Mouse (Mus musculus): ENCODE data around the gene Arhgap20.

Gene Arhgap20

DNA sequence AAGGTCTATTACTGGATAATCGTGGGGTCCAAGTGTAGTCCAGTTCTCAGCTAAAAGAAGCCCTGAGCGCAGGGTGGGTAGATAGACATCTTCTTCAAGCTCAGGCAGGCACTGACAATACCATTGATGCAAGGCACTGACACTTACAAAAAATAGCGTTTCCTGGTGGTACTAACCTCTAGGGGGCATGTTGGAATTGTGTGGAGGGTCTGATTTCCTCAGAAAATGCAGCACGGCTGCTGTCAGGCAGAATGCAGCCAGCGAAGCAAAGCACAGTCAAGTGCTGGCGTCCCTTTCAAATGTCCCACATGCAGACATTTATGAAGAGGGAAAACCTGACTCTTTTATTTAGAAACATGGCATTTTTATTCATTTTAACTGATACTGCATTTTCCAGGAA is 22.2 kb downstream of the Arhgap20 start:
- ChIA-PET POLR2A (no interaction called here), CTCF (interaction anchor here in 2 of 4 experiments (0.6 to 0.9 kb wide), 2 partner anchors 132 to 204 kb away, joined by 3 to 4 read pairs; no protein-coding TSS in a partner anchor)

DNA sequence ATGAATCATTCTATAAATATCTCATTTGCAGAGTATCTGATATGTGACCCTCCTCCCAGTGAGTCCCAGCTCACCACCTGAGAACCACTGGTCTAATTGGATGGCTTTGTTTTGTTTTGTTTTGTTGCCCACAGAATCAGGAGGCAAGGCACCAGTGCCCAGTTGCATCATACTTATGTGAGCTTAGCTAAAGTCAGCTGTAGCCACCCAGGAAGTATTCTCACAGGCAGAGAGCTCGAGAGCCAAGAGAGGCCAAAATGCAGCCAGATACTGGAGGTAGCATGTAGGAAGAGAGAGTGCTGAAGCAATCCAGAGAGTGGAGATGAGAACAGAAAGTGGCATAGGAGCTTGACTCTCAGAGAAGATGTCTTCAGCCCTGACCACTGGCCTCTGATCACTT is 23.3 kb downstream of the Arhgap20 start:
- ChIA-PET CTCF (no interaction called here), POLR2A (no interaction called here)

DNA sequence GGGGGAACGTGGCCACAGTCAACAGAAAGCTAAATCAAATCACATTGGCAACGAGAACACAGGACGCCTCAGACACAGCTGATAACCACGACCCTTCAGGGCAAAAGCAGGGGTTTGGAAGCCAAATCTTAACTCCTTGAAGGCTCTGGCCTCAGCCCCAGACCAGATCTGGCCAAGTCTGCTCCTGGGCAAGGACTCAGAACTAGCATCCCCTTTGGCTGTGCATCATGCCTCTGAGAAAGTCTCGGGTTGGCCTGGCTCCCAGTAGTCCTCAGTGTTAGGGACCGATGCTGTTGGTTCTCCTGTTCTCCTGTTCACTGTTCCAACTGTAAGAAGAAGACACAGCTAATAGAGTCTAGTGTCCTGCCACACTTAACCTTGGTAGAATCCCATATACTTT is 30.1 kb downstream of the Arhgap20 start:
- ChIA-PET POLR2A (no interaction called here), CTCF (interaction anchor here in 1 of 4 experiments (0.7 kb wide), 1 partner anchor 115 kb away, joined by 3 read pairs; no protein-coding TSS in a partner anchor)

DNA sequence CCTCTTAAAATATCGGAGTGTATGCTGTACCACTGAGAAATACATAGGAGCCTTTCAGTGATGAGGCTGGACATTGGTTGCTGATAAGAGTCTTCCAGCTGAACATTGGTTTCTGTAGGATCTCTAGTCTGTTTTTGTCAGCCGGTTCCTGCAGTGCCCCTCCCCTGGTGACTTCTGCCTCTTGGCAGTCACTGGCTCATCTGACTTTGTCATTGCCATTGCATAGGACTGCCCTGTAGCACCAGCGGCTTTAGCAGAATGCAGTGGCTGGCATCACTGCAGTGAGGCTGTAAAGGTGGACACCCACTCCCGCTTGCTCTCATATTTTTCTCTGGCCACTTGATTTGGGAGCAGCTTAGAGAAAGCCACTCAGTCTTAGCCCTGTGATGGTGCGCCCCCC is 33.1 kb downstream of the Arhgap20 start:
- CTCF ChIA-PET, result no interaction called here
- POLR2A ChIA-PET, result no interaction called here

DNA sequence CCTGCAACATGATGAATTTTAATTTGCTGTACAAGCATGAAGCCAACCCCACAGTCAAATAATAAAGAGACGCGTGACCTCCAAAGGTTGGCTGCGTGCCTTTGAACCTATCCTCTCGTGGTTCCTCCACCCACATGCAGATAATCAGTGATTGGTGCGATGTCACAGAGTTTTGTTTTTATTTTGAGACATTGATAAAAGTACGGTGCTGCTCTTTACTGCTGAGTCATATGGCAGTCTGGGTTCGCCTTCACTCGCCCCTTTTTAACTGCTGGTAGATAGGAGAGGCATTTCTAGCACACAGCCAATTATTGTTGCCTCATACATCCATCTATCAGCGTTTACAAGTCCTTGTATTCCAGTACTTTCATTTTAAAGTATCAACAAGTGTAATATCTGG is 34.0 kb downstream of the Arhgap20 start:
- ChIA-PET POLR2A (no interaction called here), CTCF (no interaction called here)

DNA sequence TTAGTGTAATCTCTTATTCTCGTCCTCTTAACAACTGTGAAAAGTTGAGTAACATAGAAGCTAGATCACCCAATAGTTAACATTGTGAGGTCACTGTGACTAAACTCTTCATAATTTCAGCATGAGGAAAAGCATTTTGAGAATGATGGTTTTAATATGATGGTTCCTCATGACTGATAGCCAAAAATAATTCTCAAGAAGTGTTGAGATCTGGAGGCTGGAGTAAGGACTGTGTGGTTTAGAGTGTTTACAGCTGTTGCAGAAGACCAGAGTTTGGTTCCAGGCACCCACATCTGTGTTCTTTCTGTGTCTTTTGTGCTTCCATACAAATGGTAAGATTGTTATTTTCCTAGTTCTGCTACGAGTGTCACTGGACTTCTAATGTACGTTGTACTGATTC is 42.1 kb downstream of the Arhgap20 start:
- ChIA-PET CTCF (no interaction called here), POLR2A (interaction anchor here in 1 of 4 experiments (0.7 kb wide), 1 partner anchor 52 kb away, joined by 3 read pairs; no protein-coding TSS in a partner anchor)

DNA sequence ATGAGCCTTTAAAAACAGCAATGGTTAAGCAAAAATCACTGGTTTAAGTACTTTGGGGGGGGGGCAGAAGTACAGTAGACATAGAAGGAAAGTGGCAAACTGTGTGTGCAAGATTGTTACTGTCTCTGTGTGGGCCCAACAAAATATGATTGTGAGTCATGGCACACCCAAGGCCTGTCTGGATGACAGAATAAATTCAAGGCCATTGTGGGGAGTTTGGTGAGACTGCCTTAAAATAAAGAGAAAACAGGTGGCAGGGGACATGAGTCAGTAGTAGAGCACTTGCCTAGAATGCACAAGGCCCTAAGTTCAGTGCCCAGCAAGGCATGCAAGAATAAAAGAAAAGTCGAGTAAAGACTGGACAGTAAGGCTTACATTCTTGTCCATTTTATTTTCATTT is 47.8 kb downstream of the Arhgap20 start:
- ChIA-PET CTCF (no interaction called here), POLR2A (no interaction called here)

DNA sequence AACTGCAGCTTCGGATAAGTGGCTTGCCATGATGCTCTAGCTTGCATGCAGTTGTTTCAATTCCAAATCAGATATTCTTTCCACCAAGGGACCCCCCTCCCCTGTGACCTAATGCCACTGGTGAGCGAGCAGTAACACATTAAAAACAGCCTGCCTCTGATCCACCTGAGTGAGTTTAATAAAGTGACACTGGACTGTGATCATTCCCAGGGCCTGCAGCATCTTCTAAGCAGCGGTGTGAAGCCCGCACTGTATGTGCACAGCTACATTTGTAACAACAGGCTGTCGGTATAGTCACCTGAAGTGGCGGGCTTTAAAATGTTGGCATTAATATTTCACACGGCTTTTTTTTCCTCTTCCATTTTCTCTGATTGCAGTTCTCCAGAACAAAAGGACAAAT is 59.4 kb downstream of the Arhgap20 start:
- ChIA-PET POLR2A (no interaction called here), CTCF (no interaction called here)

DNA sequence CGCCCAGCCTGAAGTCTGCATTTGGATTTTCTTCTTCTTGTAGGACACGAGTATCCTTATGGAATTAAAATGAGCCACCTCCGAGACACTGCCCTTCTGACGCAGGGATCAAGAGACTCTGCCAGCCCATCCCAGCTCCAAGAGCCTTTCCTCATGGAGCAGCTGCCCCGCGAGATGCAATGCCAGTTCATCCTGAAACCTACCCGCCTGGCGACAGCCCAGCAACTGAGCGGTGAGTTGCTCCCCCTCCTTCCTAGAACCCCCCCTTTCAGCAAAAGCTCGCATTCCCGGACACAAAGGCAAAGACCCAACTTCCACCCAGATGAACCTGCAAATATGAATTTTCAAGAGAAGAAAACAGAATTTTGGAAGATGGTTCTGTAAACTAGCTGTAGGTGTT is 66.5 kb downstream of the Arhgap20 start:
- POLR2A ChIA-PET, result no interaction called here

DNA sequence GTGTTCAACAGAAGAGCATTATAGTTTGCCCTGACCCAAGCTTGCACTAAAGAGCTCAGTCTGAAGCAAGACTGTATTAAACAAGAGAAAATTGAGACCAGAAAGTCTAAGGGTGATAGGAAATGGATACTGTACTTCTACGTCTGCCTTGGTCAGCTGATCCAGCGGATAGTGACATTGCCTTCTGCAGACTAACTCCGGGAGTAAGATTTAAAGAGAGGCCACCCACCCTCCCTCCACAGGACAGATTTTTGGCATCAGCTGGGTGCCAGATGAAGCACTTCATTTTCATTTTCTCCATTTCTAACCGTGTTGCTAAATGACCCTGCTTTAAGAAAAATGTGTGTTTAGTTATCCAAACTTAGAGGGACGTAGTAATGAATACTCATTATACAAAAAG is 67.2 kb downstream of the Arhgap20 start:
- POLR2A ChIA-PET, result no interaction called here
- CTCF ChIA-PET, result no interaction called here

More for the DNA sequence above, 66.5 kb downstream of the Arhgap20 start:
- CTCF ChIA-PET, result no interaction called here

DNA sequence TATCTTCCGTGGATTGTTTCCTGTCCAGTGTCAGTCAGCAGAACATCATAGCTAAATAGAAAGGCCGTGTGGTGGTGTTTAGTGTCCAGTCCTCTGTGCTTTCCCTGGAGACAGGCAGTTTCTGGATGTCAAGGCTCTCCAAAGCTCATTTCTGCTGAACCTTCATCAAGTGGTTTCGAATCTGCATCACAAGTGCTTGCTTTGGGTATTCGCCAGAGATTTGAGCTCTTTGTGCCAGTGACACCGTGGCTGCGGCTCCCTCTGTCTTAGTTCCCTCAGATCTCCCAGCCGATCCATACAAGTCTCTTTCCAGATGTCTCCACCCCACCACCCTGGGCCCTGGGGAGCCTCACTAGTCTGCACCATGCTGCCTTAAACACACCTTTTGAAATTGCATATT is 72.6 kb downstream of the Arhgap20 start:
- POLR2A ChIA-PET, result no interaction called here
- CTCF ChIA-PET, result no interaction called here

DNA sequence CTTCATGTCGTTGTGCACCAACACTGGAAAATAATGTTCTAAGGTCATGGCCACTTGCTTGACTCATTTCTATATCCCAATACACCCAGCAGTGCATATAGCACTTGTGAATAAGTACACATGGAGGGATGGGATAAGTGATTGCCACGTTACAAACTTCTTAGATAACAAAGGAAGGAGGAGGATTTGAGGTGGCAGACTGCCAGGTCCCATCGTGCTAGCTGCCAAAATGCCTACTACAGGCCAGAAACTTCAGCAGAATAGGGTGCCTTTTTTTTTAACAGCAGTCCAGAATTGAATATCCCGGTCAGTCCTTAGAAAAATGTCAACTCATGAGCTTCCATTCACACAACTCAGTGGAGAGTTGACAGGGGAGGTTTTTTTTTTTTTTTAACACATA is 78.1 kb downstream of the Arhgap20 start:
- ChIA-PET CTCF (no interaction called here), POLR2A (no interaction called here)

DNA sequence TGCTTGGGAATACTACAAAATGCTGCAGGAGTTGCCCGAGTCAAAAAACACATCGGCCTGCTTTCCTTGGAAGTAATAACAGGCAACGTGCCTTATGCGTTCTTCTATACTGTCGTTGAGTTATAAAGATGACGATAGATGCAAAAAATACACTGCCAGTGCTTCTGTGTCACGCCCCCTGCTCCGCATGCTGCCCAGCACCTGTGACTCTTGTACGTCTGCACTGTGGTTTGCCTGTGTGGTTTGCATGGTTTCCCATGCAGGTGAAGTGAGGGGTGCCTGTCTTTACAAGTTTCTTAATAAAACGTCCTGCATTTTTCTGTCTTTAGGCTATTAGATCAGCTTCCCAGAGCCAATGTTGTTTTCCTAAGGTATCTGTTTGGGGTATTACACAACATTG is 80.7 kb downstream of the Arhgap20 start:
- CTCF ChIA-PET, result no interaction called here
- POLR2A ChIA-PET, result no interaction called here

DNA sequence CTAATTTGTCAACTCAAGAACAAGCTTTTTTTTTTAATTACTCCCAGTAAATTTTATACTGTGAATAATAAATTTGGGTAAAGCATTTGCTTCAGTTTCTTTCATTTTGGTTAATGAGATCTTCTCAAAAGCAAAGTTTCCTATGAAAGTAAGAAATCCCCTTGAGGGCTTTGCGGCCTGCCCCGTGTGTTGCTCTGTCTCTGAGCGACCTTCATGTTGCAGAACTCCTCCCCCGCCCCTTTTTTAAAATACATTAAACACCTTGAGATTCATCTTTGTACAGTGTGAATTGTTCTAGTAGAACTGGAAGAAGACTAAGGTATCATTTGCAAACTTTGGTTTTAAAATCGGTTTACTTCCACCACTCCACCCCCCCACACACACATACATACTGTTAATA is 88.6 kb downstream of the Arhgap20 start:
- ChIA-PET POLR2A (no interaction called here), CTCF (no interaction called here)

DNA sequence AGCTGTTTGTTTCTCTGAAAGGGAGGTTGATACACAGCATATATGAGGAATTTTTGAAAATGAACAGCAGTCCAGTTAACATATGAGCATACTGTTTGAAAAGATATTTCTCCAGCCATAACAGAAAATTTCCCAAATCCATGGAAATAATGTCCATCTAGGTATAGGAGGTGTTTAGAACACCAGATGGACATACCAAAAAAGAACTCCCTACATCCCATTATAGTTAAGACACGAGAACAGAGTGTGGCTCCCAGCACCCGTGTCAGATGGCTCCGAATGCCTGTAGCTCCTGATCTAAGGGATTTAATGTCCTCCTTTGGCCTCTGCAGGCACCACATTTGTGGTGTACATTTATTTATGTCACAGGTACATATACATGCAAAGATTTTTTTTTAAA is 99.1 kb downstream of the Arhgap20 start:
- ChIA-PET CTCF (no interaction called here), POLR2A (no interaction called here)

DNA sequence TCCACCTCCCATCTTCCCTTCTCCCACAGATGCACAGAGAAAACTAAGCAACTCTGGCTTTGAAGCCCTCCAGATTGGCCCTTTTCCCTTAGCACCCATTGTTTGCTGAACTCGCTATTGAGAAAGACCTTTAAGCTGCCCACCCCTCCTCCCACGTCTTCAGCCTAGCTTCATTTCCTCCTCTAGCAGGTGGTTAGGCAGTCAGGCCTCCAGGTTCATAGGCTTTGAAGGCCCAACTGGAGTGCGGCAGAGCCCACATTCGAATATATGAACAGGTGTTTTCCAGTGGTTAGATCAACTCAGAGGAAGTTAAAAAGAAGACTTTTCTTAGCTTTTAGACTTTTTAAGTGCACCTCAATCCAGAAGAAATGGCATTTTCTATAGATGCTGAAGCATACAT is 101.5 kb downstream of the Arhgap20 start:
- ChIA-PET POLR2A (interaction anchor here in 1 of 4 experiments (0.5 kb wide), 1 partner anchor 183 kb away, joined by 3 read pairs; no protein-coding TSS in a partner anchor), CTCF (no interaction called here)

DNA sequence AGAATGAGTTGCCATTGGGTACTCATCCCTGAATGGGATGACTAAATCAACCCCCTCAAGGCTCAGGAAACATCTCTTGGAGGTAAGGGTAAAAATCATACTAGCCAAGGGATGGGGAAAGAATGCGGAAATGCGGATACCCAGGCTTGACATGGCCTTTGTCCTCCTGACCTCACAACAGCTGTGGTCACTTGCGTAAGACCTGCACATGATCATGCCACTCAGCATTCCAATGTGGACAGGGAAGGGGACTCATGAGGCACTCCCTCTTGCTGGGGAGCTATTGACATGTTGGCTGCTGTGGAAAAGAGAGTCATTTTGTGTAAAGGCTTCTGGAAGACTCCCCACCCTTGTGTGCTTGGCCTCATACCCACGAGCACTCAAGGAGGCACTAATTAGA is 103.9 kb downstream of the Arhgap20 start:
- POLR2A ChIA-PET, result no interaction called here
- CTCF ChIA-PET, result no interaction called here

DNA sequence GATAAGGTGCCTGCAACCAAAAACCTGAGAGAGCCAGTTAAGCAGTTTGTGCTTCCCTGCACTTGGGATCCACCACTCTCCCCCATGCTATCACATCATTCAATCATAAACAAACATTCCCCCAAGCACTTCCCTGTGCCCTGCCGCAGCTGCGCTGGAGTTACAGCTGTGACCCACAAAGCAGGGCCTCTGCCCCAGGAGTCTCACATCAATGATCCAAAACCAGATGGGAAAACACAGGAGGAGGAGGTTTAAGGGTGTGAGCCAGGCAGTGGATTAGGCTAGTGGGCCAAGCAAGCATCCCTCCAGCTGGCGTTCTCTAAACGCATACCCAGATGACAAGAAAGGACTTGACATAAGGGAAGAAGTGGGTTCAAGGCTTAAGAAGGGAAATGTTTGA is 109.2 kb downstream of the Arhgap20 start:
- ChIA-PET POLR2A (no interaction called here), CTCF (interaction anchor here in 2 of 4 experiments (0.5 to 1.5 kb wide), 2 partner anchors 210 to 539 kb away, joined by 3 to 4 read pairs; no protein-coding TSS in a partner anchor)

DNA sequence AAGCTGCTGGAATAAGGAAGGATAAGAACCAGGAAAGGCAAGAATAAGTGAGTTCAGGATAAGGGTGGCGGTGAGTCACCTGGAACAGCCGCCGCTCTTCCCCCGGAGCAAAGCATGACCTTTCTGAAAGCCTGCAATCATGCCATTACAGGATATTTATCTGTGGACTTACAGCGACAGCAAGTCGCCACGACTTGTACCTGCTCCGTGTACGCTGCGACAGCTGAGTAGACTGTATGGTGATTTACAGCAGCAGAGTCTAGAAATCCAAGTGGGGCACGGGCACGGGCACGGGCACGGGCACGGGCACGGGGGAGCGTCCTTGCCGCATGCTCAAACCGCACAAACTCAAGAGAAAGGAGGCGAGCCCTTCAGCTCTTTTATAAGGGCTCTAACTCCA is 110.4 kb downstream of the Arhgap20 start:
- CTCF ChIA-PET, result interaction anchor here in 1 of 4 experiments (1.5 kb wide), 1 partner anchor 540 kb away, joined by 4 read pairs; no protein-coding TSS in a partner anchor
- POLR2A ChIA-PET, result no interaction called here

DNA sequence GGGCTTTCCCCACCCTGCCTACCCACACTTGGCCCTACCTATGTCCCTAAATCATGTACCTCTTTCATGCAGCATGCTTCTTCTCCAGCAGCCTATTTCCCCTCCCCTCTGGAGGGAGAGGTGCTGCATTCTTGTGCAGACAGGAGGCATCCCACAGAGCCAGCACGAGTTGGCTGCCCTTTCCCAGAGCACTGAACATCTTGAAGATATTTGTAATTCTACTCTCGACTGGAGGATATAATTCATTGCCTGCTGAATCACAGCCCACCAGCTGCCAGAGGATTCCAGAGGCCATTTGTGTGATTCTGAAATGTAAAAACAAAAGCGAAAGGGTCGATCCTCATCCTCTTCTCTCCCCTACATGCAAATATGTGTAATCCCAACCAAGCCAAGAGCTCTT is 116.2 kb downstream of the Arhgap20 start:
- ChIA-PET POLR2A (no interaction called here), CTCF (no interaction called here)

DNA sequence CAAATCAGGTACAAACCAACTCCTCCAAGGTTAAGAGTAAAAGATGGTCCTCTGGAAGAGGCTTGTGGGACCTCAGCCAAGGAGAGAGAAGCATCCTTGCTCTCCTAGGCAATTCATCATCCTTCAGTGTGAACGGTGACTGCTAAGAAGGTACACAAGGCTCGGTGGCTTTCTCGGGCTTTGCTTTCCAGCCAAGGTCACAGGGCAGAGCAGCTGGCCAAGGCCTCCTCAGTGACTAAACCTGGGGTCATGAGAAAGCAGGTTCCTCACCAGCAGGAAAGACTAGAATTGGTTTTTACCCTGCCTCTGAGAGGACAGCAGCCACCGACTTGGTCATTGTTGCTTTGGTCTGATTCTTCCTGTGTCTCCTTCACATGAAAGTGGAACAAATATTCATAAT is 116.7 kb downstream of the Arhgap20 start:
- CTCF ChIA-PET, result no interaction called here
- POLR2A ChIA-PET, result no interaction called here

DNA sequence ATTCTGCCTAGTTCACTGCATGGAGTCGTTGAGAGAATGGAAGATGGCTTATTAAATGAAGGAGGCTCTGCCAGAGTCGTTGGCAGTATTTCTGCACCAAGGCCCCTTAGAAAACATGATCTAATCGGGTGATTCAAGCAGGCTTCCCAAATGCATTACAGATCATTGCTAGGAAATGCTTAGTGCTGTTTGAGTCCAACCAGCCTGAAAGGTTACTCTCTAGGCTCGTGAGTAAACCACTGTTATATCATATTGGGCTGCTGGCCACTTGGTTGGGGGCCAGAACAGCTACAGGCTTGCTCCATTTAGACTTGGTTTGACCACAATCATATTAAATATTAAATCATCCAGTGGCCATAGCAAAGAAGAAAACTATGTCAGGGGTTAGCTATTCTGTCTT is 118.2 kb downstream of the Arhgap20 start:
- CTCF ChIA-PET, result no interaction called here

DNA sequence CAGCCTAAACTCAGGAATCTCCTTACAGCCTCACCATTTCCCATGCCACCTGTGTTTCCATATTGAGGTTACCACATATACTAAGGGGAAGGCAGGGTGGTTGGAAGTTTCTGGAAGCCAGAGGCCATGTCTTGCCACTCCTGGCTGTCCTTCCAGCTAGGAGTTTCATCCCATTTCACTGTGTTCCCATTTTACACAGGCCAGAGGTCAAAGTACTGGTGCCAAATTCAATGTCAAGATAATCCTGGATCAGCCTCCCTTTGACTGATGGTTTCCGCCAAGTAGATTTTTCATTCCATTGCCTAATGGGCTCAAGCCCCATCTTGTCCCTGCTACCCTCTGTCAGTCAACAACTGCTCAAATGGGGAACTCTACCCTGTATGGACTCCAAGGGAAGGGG is 127.8 kb downstream of the Arhgap20 start:
- CTCF ChIA-PET, result no interaction called here
- POLR2A ChIA-PET, result no interaction called here

More for the DNA sequence above, 118.2 kb downstream of the Arhgap20 start:
- POLR2A ChIA-PET, result interaction anchor here in 1 of 4 experiments (0.6 kb wide), 1 partner anchor 111 kb away, joined by 3 read pairs; no protein-coding TSS in a partner anchor
